Mouse (Mus musculus) heart, adult 2 months (tissue): ENCODE data around the gene Gm21454. TPM values are rescaled to one million over a fixed set of nuclear protein-coding genes. Genes with fewer than 3 reads are reported as not detected.
"Not testable (repeated sequence)": the region's sequence is repeated elsewhere in the genome, so short reads cannot be mapped to it uniquely, and the experiment has no call there.

Experiments used
- DNase-seq, 2 experiments: peaks; one replicate each; pipeline ENCODE4 v3.0.0; 2021
- H3K27ac ChIP-seq: fragments of 200-600 bp; 2 replicates; pipeline ENCODE4 v1.8.1; 2022
- H3K27me3 ChIP-seq: fragments of 200-500 bp; 2 replicates; pipeline ENCODE4 v1.6.1; 2012; ENCODE audit warnings: mild to moderate bottlenecking, low read length, inconsistent platforms, mixed read lengths; ENCODE audit not compliant: control insufficient read depth, insufficient read depth
- H3K36me3 ChIP-seq: fragments of 200-500 bp; 2 replicates; pipeline ENCODE4 v1.6.1; 2012; ENCODE audit warnings: low read length, inconsistent platforms; ENCODE audit not compliant: control insufficient read depth, insufficient read depth
- H3K4me1 ChIP-seq: fragments of 200-500 bp; 2 replicates; pipeline ENCODE4 v1.6.1; 2011; ENCODE audit warnings: low read length; ENCODE audit not compliant: control insufficient read depth, insufficient read depth
- H3K4me3 ChIP-seq: fragments of 200-600 bp; 2 replicates; pipeline ENCODE4 v1.8.1; 2022
- H3K79me2 ChIP-seq: fragments of 200-500 bp; replicated peaks from 2 replicates; pipeline ENCODE4 v1.6.1; 2012; ENCODE audit warnings: mild to moderate bottlenecking, inconsistent platforms, low read length, moderate library complexity, mixed read lengths; ENCODE audit not compliant: control insufficient read depth, insufficient read depth
- H3K9ac ChIP-seq: fragments of 200-500 bp; 2 replicates; pipeline ENCODE4 v1.6.1; 2012; ENCODE audit warnings: low read depth, mild to moderate bottlenecking, control low read depth, inconsistent platforms, low read length, mixed read lengths
- WGBS: fragments of 180-500 bp; shearing (Covaris S2); methylation state at CpG from one replicate; pipeline ENCODE4 v1.1.7; 2018; 5-methylcytosine and 5-hydroxymethylcytosine counted together
- intact Hi-C: fragments of 180-260 bp; cut with DNase I; formaldehyde crosslinking; loops from one replicate; pipeline ENCODE4 v1.15.1; 2025
- long read RNA-seq: library from polyadenylated mRNA; stranded (forward); transcript quantifications from one replicate; pipeline ENCODE4 v2.0.0, GENCODE M21; 2021
- polyA plus RNA-seq: library from polyadenylated mRNA; depleted of rRNA; stranded (reverse); fragments of >200 nt; gene quantifications from 2 replicates; pipeline ENCODE4 v1.2.3, GENCODE M21; 2012; rRNA removed
- total RNA-seq, 2 experiments: library from RNA; stranded (reverse); gene quantifications; 2 replicates each; pipeline ENCODE4 v1.2.3; 2021

Gm21454 gene
- not detected for total RNA-seq
- not detected in 2 replicates for polyA plus RNA-seq
- long read RNA-seq, result 0 reads

- H3K4me3 ChIP-seq, intact Hi-C loops, H3K27ac ChIP-seq, H3K9ac ChIP-seq, H3K4me1 ChIP-seq, H3K79me2 ChIP-seq, H3K36me3 ChIP-seq, DNase-seq, H3K27me3 ChIP-seq: not testable (repeated sequence)
These were observed at the start of gene Gm21454, which contains the start of gene Gm21440 for GRCm38 (mm10) chrY:13252091-13252490. Gm21454 (plus strand) TSS chrY:13252442. Gm21440 (plus strand) TSS chrY:13252391.

- H3K36me3 ChIP-seq, H3K9ac ChIP-seq, intact Hi-C loops, H3K4me1 ChIP-seq, H3K27me3 ChIP-seq, H3K27ac ChIP-seq, H3K4me3 ChIP-seq, H3K79me2 ChIP-seq, DNase-seq: not testable (repeated sequence)
- no CpG with 5 or more reads among the region's 3 CpGs for WGBS
These were observed 28.4 kb upstream of the Gm21454 start, which contains the start of gene Gm21828 for GRCm38 (mm10) chrY:13223828-13224227. Gm21828 (minus strand) TSS chrY:13223928.

- H3K4me1 ChIP-seq, H3K9ac ChIP-seq, DNase-seq, H3K79me2 ChIP-seq, intact Hi-C loops, H3K36me3 ChIP-seq, H3K4me3 ChIP-seq, H3K27me3 ChIP-seq, H3K27ac ChIP-seq: not testable (repeated sequence)
- WGBS, result no CpG with 5 or more reads among the region's 3 CpGs
These were observed 96.7 kb downstream of the Gm21454 start, which contains the start of gene Gm21725 for GRCm38 (mm10) chrY:13348963-13349362. Gm21725 (minus strand) TSS chrY:13349063.

Other genes with a start within 250 kb of the Gm21454 start
- not detected for gene Gm20807, start 209.6 kb upstream of the Gm21454 start, total RNA-seq
- gene Gm20807, start 209.6 kb upstream of the Gm21454 start, polyA plus RNA-seq, result not detected in 2 replicates
- not detected for gene Gm21891, start 119.0 kb upstream of the Gm21454 start, total RNA-seq
- gene Gm21891, start 119.0 kb upstream of the Gm21454 start, polyA plus RNA-seq, result not detected in 2 replicates
- not detected for gene Gm21425, start 90.5 kb upstream of the Gm21454 start, total RNA-seq
- not detected in 2 replicates for gene Gm21425, start 90.5 kb upstream of the Gm21454 start, polyA plus RNA-seq
- not detected for gene Gm21828, start 28.5 kb upstream of the Gm21454 start, total RNA-seq
- gene Gm21828, start 28.5 kb upstream of the Gm21454 start, polyA plus RNA-seq, result not detected in 2 replicates
- not detected for gene Gm21440, start 51 bp upstream of the Gm21454 start, total RNA-seq
- not detected in 2 replicates for gene Gm21440, start 51 bp upstream of the Gm21454 start, polyA plus RNA-seq
- not detected for gene Gm21725, start 96.6 kb downstream of the Gm21454 start, total RNA-seq
- gene Gm21725, start 96.6 kb downstream of the Gm21454 start, polyA plus RNA-seq, result not detected in 2 replicates
- not detected for gene Gm21866, start 213.1 kb downstream of the Gm21454 start, total RNA-seq
- gene Gm21866, start 213.1 kb downstream of the Gm21454 start, polyA plus RNA-seq, result not detected in 2 replicates
- gene Gm20773, start 241.6 kb downstream of the Gm21454 start, total RNA-seq, result not detected
- not detected in 2 replicates for gene Gm20773, start 241.6 kb downstream of the Gm21454 start, polyA plus RNA-seq